Mouse (Mus musculus) frontal cortex, adult 2 months (tissue): ENCODE measurements at regions not wholly inside any gene's neighbourhood (a gene's known extent, or its start where the extent isn't known, plus 50 kb on each side); places are given as distances from the start of the nearest gene placed in this dataset.

Experiments used
- DNase-seq, 2 experiments: peaks; one replicate each; pipeline ENCODE4 v3.0.0; 2022; ENCODE audit warnings: low spot score in 1 of 2; ENCODE audit errors: extremely low spot score in 1 of 2

DNA sequence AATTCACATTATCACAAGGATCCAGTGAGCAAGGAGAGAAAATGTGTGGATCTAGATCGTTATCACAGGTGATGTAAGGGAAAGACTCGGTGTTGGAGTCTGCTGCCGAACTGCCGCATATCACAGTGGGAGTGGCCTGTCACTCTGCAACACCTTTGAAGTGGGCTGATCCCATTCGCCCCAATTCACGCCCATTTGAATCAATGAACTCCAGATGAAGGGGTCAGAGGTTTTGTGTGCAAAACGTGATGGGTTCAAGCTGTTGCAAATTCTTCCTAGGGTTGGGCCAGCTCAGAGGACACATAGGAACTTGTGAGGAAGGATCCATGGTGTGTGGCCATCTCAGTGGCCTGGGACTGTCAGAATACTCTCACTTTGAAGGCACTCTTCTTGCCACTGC is 139.9 kb upstream of the Ccnd2 start:
- DNase-seq, result no peak

GRCm38 (mm10) chr6:127293829-127294228 is 141.8 kb upstream of the Ccnd2 start:
- DNase-seq, result no peak

DNA sequence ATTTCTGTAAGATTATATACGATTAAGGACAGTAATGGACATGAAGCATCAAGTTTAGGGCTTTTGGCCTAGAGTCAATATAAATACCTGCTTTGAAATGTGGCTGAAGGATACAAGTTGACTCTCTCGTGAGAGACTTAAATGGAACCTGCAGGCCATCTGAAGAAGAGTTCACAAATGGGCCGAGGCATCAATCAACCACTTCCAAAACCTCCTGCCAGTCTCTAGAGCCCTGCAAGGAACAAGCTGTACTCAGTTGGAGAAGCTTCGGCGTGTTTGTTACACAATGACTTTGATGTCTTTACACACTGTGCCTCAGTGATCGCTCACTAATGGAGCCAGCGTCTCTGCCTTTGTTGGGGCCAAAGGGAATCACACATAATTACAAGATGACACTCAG is 146.1 kb upstream of the Ccnd2 start:
- DNase-seq, result no peak

- no peak for DNase-seq
Observed at GRCm38 (mm10) chr6:127311192-127312054, 135.2 kb upstream of the Parp11 start.

DNA sequence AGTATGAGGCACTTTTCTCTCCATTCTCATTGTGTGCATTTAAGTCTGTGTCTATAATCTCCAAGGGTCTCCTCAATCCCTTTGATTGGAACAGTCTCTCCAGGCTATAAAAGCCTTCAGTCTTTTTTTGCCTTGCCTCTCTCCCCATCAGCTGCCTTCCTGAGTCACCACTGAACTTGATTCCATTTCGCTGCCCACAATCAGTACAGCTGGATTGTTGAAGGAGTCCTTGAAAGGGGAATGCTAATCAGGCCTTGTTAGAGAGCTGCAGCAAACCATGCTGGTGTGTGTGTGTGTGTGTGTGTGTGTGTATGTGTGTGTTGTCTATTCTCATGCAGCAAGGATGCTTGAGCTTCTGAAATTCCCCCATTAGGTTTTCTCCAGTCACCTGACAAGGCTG is 129.3 kb upstream of the Parp11 start:
- no peak for DNase-seq

DNA sequence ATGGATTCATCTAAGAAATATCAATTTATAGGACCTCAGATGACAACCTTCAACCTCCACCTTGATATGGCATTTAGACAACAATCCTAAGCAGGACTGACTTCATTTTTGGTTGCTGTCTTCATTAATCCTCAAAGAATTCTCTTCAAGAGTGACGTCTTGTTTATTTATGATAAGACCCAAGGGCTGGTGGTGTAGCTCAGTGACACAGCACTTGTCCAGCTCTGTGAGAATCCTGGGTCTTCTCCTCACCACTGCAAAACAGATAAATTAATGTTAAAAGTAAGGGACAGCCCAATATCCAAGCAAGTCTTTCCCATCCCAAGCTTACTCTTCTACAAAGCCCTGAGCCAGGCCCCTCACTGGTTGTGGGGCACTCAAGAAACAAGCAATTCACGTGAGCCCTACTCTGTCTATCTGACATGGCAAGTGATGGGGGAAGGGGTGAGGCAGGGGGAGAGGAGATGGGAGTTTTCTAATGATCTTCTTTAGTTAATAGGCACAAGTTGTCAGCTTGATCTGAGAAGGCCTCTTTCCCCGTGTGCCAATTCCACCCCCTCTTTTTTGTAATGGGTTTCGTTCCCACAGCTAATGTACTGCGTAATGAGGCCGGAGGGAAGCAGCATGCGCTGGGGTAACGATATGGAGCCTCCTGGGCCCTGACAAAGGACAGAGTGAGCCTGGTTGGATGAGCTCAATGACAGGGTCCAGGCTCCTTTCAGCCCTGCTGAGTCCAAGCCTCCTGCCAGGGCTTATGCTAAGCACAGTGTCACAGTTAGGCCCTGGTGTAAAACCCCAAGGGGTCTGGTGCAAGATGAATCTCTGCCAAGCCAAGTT is 127.7 kb upstream of the Parp11 start:
- DNase-seq, result no peak

DNA sequence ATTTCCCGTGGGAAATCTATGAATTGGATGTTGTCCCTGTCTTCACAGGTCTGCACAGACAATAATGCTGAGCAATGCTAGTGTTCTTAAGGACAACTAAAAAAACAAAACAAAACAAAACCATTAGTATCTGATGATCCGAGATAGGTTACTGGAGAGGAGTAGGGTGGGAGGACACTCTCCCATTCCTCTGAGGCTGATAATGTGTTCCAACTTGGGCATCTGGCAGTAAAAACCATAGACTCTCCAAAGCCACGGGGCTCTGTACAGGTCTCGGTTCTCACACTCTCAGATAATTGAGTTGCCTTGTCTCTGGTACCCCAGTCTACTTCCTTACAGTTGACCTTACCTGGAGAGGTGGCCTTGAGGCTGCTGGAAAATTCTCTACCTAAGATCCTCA is 126.0 kb upstream of the Parp11 start:
- no peak for DNase-seq

DNA sequence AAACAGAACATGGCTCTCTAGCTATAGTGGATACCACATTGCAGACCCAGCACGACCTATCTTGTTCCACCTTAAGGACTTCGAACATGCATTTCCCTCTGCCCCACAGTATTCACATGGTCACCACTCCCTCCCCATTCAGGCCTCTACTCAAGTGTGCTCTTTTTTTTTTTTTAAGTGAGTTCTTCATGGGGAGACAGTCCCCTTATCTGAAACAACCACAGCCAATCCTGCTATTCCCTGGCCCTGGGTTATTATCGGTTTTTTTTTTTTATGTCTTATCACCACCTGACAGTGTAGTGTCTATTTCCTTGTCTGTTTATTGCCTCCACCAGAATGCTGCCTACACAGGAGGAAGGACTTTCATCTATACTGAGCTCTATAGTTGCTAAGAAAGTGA is 125.6 kb upstream of the Parp11 start:
- DNase-seq, result no peak

DNA sequence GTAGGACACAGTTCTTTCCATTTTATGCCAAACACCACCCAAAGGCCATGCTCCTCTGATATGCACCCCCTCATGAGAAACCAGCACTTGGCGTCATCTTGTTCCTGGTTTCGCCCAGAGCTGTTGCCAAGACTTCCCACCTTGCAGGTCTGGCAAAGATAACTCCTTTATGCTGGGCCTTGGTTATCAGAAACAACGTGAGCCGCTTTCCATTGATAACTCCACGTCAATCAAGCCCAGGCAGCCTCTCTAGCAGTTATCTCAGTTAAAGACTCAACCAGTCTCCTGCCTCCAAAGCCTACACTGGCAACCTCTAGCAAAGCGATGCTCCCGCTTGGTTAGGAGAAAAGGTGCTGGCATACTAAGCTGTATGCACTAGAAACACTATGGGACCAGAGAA is 124.2 kb upstream of the Parp11 start:
- no peak for DNase-seq

DNA sequence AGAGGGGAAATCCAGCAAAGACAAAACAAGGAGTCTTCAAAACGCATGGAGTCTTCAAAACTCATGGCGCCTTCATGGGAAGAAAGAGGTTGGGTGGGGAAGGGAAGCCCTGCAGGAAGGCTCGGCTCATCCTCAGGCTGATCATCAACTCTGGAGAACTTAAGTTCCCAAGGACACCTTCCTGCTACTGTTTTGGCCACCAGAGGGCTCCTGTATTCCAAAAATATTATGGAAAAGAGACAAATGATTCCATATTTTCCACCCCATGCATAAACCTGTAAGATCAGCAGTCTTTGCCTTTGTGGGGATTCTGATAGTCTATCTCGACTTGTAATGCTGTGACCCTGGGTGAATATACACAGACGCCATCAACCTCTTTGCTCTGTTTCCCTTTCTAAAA is 121.7 kb upstream of the Parp11 start:
- peak in 1 of 2 experiments; percentile 85 for DNase-seq

DNA sequence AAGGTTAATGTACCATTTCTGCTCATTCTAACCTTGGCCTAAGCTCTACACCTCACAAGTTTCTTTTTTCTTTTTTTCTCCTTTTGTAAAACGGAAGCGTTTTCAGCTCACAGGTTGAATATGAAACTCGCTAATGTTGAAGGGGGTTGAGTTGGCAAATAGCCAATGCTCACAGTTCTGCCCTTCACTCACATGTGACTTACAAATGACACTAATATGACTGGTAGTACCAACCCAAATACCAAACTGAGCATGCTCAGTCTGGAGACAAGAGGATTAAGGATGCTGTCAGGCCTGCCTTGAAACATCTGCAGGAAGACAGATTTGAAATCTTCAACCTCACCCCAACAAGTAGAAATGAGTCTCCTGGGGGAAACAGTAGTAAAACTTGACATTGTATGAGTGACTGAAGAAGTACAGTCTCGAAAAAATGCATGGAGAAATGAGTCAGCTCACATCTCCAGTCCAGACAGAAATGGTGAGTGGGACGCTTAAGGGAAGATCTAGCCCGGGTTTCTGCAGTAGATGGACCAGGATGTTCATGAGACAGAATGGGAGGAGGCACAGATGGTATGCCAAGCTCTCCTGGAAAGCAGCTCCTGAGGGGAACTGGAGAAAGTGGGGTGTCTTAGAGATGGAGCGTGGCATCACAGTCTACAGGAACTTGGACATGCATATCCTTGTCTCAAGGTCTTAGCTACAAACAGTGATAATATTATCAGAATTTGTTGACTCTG is 120.9 kb upstream of the Parp11 start:
- no peak for DNase-seq

GRCm38 (mm10) chr6:127326333-127326729 is 120.3 kb upstream of the Parp11 start:
- DNase-seq, result no peak

- no peak for DNase-seq
Observed at GRCm38 (mm10) chr6:127329191-127330014, 117.2 kb upstream of the Parp11 start.

DNA sequence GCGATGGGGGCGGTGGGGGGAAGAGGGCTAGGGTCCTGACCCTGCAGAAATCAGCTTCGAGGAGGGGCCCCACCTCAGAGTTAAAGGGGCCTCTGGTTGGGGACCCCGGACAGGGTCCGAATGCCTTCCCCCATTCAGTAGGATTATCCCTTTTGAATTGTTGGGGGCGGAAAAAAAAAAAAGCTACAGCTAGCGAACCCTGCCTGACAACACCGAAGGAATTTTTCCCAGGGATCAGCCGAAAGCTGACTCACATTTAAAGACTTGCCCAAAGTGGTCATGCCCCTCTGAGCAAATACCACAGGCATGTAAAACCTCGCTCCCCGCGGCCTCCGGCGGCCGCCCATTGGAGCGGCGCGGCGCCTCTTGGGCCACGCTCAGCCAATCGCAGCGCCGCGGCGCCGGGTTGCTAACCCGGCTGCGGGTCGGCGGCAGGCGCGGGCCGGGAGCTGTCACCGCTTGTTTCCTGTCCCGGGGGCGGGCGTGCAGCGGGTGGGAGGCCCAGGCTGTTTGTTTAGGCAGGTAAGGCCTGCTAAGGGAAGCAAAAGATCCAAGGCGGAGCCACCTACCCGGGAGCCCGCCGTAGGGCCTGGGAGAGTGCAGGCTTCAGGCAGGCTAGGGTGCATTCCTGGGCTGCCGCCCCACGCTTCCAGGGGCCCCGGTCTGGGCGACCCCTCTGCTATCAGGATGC is 116.5 kb upstream of the Parp11 start:
- DNase-seq, result peak in 1 of 2 experiments; percentile 76

GRCm38 (mm10) chr6:127331091-127331490 is 115.5 kb upstream of the Parp11 start:
- DNase-seq, result no peak

- DNase-seq, result no peak
Observed at GRCm38 (mm10) chr6:127334256-127334655, 112.4 kb upstream of the Parp11 start.

DNA sequence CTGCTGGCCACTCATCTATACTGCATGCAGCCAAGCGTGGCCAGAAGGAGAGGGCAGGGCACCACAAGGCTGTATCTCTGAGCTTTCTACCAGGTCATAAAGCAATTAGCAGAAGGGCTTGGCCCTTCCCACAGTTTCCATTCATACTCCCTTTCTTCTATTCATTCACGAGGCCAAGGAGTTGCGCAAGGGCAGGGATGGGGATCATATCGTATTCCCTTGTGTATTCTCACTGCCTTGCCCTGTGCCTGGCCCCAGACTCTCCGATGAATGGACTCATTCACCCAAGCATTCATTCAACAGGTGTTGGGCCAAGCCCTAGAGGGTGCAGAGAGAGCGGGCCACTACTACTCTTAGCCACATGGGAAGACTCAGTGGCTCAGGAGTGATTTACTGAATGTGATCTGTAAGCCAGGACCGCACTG is 111.2 kb upstream of the Parp11 start:
- DNase-seq, result no peak

- DNase-seq, result no peak
Observed at GRCm38 (mm10) chr6:127335996-127336660, 110.5 kb upstream of the Parp11 start.
